In genomic region chr8:12100145-12100544, GRCm38 (mm10) we compare ENCODE assay signal across 22 mouse cellular contexts.
DNase-seq lines count a peak whose midpoint lies in the region; ATAC-seq and TF ChIP-seq lines count a peak whose summit lies in the region.
"Had no signal": no experiment of that assay in that cellular context is flagged by ENCODE, and none has a peak within 500 bp of the region (broad histone marks: within the 10 kb centered on the region; RNA-seq: fewer than 3 reads in every experiment).

No protein-coding gene starts in this region.

- H3K9me3 ChIP-seq in heart, embryonic 10.5 days, result no peaks in the 10 kb centered on the region
- no peaks in the 10 kb centered on the region for H3K9me3 ChIP-seq in intestine, postnatal 0 days (ENCODE audit: control insufficient read depth)
- H3K9me3 ChIP-seq in stomach, postnatal 0 days (ENCODE audit: control insufficient read depth, low read length), result no peaks in the 10 kb centered on the region
- H3K9me3 ChIP-seq in liver, embryonic 11.5 days (ENCODE audit: control insufficient read depth, low read length), result no peaks in the 10 kb centered on the region
- H3K9me3 ChIP-seq: embryonic facial prominence, embryonic 13.5 days; forebrain, embryonic 13.5 days; G1E; heart, embryonic 15.5 days; hindbrain, embryonic 13.5 days had no signal

- no peak overlapping the region for H3K9ac ChIP-seq in intestine, postnatal 0 days (ENCODE audit: low read depth, low read length)
- H3K9ac ChIP-seq in stomach, postnatal 0 days (ENCODE audit: low read length), result no peak overlapping the region
- H3K9ac ChIP-seq in liver, embryonic 11.5 days (ENCODE audit: low read depth, low read length), result no peak overlapping the region
- H3K9ac ChIP-seq: embryonic facial prominence, embryonic 13.5 days; forebrain, embryonic 13.5 days; forebrain, postnatal 0 days; heart, embryonic 15.5 days; hindbrain, embryonic 13.5 days had no signal

- DNase-seq in heart, adult 11 months, result peak; percentile 39
- DNase-seq in heart, embryonic 10.5 days (ENCODE audit: low spot score), result no peak
- DNase-seq in fat pad, adult 2 months (ENCODE audit: extremely low read depth, low read depth, low spot score), result peak; percentile 19
- peak; percentile 48 for DNase-seq in stomach, postnatal 0 days (ENCODE audit: low spot score)
- DNase-seq in liver, embryonic 11.5 days (ENCODE audit: low spot score), result no peak
- DNase-seq: adrenal gland, postnatal 10 days; B cell, adult 2 months; cerebellum, adult 11 months; cerebellum, adult 8-10 months; cerebellum, postnatal 25 days; forebrain, postnatal 0 days; gastrocnemius, postnatal 14 days; heart, postnatal 14 days had no signal

- H3K4me3 ChIP-seq in heart, embryonic 10.5 days, result no peak overlapping the region
- no peak overlapping the region for H3K4me3 ChIP-seq in intestine, postnatal 0 days (ENCODE audit: low read depth, low read length)
- H3K4me3 ChIP-seq in stomach, postnatal 0 days (ENCODE audit: low read depth, low read length), result no peak overlapping the region
- H3K4me3 ChIP-seq in liver, embryonic 11.5 days (ENCODE audit: low read depth, low read length), result no peak overlapping the region
- H3K4me3 ChIP-seq: embryonic facial prominence, embryonic 13.5 days; forebrain, embryonic 13.5 days; heart, embryonic 15.5 days; hindbrain, embryonic 13.5 days had no signal

- no peaks in the 10 kb centered on the region for H3K4me1 ChIP-seq in heart, embryonic 10.5 days
- H3K4me1 ChIP-seq in intestine, postnatal 0 days (replicated peaks; ENCODE audit: control insufficient read depth, insufficient read depth, low read length), result no peaks in the 10 kb centered on the region
- no peaks in the 10 kb centered on the region for H3K4me1 ChIP-seq in stomach, postnatal 0 days (replicated peaks; ENCODE audit: control insufficient read depth, insufficient read depth)
- no peaks in the 10 kb centered on the region for H3K4me1 ChIP-seq in liver, embryonic 11.5 days (replicated peaks; ENCODE audit: control insufficient read depth, insufficient read depth, low read length)
- H3K4me1 ChIP-seq: heart, embryonic 15.5 days had no signal

- no peak for TF ChIP-seq CTCF in intestine, postnatal 0 days (IDR thresholded peaks at IDR 0.05; ENCODE audit: low read depth)
- TF ChIP-seq CTCF in stomach, postnatal 0 days (IDR thresholded peaks at IDR 0.05; ENCODE audit: low read depth), result no peak

- H3K36me3 ChIP-seq in heart, embryonic 10.5 days, result no peaks in the 10 kb centered on the region
- H3K36me3 ChIP-seq in intestine, postnatal 0 days (ENCODE audit: control insufficient read depth, insufficient read depth), result no peaks in the 10 kb centered on the region
- no peaks in the 10 kb centered on the region for H3K36me3 ChIP-seq in stomach, postnatal 0 days (ENCODE audit: control insufficient read depth, insufficient read depth, low read length)
- H3K36me3 ChIP-seq in liver, embryonic 11.5 days (ENCODE audit: control insufficient read depth, insufficient read depth, low read length), result no peaks in the 10 kb centered on the region
- H3K36me3 ChIP-seq: embryonic facial prominence, embryonic 13.5 days; G1E; heart, embryonic 15.5 days; hindbrain, embryonic 13.5 days had no signal

- H3K27me3 ChIP-seq in heart, embryonic 10.5 days (ENCODE audit: insufficient read depth, poor library complexity, severe bottlenecking), result peaks cover 10% of the 10 kb centered on the region; the same call in 1 of the 2 replicates
- no peaks in the 10 kb centered on the region for H3K27me3 ChIP-seq in intestine, postnatal 0 days (replicated peaks; ENCODE audit: control insufficient read depth, insufficient read depth, low read length)
- 0 out of 2 replicates have a peak, but pooled peaks cover 2% of the 10 kb centered on the region for H3K27me3 ChIP-seq in stomach, postnatal 0 days (ENCODE audit: control insufficient read depth, insufficient read depth, low read length)
- no peaks in the 10 kb centered on the region for H3K27me3 ChIP-seq in liver, embryonic 11.5 days (replicated peaks; ENCODE audit: control insufficient read depth, insufficient read depth, low read length)
- H3K27me3 ChIP-seq: heart, embryonic 15.5 days had no signal

- WGBS in heart, embryonic 10.5 days, result 61% methylated on average over 8 of the region's 8 CpGs
- 37% methylated on average over 8 of the region's 8 CpGs for WGBS in intestine, postnatal 0 days
- 32% methylated on average over 8 of the region's 8 CpGs for WGBS in stomach, postnatal 0 days
- WGBS in liver, embryonic 11.5 days, result 55% methylated on average over 8 of the region's 8 CpGs

- H3K27ac ChIP-seq in heart, embryonic 10.5 days, result no peak overlapping the region
- no peak overlapping the region for H3K27ac ChIP-seq in intestine, postnatal 0 days (ENCODE audit: low read depth, low read length)
- no peak overlapping the region for H3K27ac ChIP-seq in stomach, postnatal 0 days (replicated peaks)
- H3K27ac ChIP-seq in liver, embryonic 11.5 days (ENCODE audit: low read depth, low read length), result no peak overlapping the region
- H3K27ac ChIP-seq: embryonic facial prominence, embryonic 13.5 days; forebrain, embryonic 13.5 days; heart, embryonic 15.5 days; hindbrain, embryonic 13.5 days; hindbrain, postnatal 0 days had no signal

- H3K4me2 ChIP-seq in intestine, postnatal 0 days (replicated peaks; ENCODE audit: low read depth), result 0 out of 2 replicates have a peak overlapping the region, but pooled peaks have one; percentile 9
- H3K4me2 ChIP-seq in stomach, postnatal 0 days (replicated peaks; ENCODE audit: low read depth), result no peak overlapping the region
- H3K4me2 ChIP-seq in liver, embryonic 11.5 days, result no peak overlapping the region
- H3K4me2 ChIP-seq: embryonic facial prominence, embryonic 13.5 days; forebrain, embryonic 13.5 days; heart, embryonic 15.5 days; hindbrain, embryonic 13.5 days had no signal

- peak; percentile 79 for ATAC-seq in intestine, postnatal 0 days
- ATAC-seq in stomach, postnatal 0 days (ENCODE audit: low FRiP score, low TSS enrichment), result peak; percentile 89
- ATAC-seq in activated CD4-positive, CD25-positive, alpha-beta regulatory T cell, adult 4 months, result no peak
- no peak for ATAC-seq in liver, embryonic 11.5 days (replicated peaks; ENCODE audit: low FRiP score)
- ATAC-seq: CD4-positive, CD25-positive, alpha-beta regulatory T cell, adult 4 months; forebrain, embryonic 13.5 days; forebrain, postnatal 0 days; hindbrain, postnatal 0 days had no signal

- no peak for TF ChIP-seq EP300 in stomach, postnatal 0 days (optimal IDR thresholded peaks at IDR 0.05)

Comparison
In these comparisons a context has a peak if more than half of its experiments do, and no peak if none do; other contexts are left out.
1. DNase-seq: peak in heart, adult 11 months (single experiment), fat pad, adult 2 months (single experiment) and stomach, postnatal 0 days (single experiment); none in heart, embryonic 10.5 days (single experiment) and liver, embryonic 11.5 days (single experiment).
2. ATAC-seq: peak in intestine, postnatal 0 days (single experiment) and stomach, postnatal 0 days (single experiment); none in activated CD4-positive, CD25-positive, alpha-beta regulatory T cell, adult 4 months (single experiment) and liver, embryonic 11.5 days (single experiment).